Mouse (Mus musculus) c-Kit-positive CD71-negative TER-119-negative erythroid progenitor cells, embryonic 14.5 days (primary cell): ENCODE results near the gene Plk2.
"Not testable (repeated sequence)": the region's sequence is repeated elsewhere in the genome, so short reads cannot be mapped to it uniquely, and the experiment has no call there.

ENCODE experiments used
- DNase-seq: peaks from one replicate; pipeline ENCODE4 v3.0.0-alpha.2; 2013; ENCODE audit warnings: low read depth

Plk2 gene

GRCm38 (mm10) chr13:110394291-110395178 lies at the start of gene Plk2:
Plk2 (plus strand) TSS chr13:110395046.
- peak; percentile 61 for DNase-seq

- no peak for DNase-seq
These were observed 48.1 kb upstream of the Plk2 start for GRCm38 (mm10) chr13:110346707-110347106.

DNA sequence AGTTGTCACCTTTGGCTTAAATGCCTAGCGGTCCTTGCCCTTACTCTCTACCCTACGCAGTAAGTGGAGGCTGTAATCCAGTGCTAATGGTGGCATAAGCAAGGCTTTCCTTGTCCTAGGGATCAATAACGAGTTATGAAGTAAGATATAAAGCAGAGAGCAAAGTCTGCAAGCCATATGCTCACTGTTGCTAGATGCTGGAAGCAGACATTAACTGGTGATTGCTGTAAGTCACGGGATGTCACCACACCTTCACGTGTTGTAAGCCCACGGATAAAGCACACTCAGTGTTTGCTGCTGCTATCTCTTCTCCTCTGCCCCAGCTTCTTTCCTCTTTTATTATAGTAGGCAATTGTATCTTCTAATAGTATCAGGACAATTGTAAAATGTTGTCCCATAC lies 43.8 kb upstream of the Plk2 start:
- no peak for DNase-seq

GRCm38 (mm10) chr13:110356941-110357340 lies 37.9 kb upstream of the Plk2 start, which contains the start of gene Gapt:
Gapt (minus strand) TSS chr13:110357199.
- DNase-seq, result no peak

DNA sequence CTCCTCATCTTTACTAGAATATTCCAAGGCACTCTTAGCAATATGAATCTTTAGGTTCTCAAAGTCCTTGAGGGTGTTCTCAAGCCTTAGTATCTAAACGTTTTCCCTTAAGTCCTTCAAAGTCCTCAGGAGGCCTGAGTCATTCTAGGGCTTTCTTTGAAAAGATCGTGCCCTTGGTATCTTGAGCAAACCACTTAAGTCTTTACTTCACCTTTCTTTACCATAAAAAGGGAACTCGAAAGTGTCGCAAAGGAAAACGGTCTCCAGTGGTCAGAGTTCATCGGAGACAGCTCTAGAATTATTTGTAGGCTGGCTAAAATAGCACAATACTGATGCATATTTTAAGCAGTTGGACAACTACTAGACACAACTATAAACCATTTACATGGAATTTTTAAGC lies 31.1 kb upstream of the Plk2 start:
- DNase-seq, result no peak

DNA sequence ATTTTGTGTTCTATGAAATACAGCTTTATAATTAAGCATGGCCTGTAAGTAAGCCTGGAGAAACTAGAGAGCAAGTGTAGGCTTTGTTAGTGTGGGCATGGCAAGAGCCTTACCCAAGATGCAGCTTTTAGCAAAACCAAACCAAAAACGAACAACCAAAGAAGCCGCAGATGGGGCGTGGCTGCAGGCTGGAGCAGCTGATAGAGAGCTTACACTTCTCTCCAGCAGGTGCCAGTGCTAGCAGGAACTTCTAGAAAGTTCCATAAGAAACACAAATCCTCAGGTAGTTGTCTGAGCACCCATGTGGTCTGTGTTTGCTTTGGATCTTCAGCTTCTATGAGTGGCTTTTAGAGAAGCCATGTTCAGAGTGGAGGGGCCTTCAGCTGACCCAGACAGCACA lies 28.4 kb upstream of the Plk2 start:
- DNase-seq, result no peak

DNA sequence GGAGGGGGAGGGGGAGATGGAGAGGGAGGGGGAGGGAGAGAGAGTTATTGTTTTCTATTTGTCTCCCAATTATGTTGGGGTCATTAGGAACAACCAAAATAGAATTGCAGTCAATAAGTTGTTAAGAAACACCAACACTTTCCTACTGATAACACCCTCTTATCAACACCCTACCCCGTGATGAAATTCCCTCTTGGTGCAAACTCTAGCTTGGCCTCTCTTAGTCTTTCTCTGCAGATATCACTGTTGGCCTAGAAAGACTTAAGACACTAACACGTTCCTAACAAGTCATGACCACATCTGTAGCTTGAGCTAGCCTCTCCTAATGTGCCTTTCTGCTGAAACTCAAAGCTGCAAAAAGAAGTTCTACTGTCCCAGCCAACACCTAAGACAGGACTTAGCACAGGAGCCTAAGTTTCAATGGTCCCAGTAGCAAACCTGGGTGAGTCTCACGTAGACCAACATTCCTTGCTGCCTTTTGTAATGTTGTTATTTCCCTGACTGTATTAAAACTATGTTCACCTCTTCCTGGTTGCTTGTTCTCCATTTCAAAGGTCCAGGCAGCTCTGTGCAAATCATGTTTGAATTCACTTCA lies 26.8 kb upstream of the Plk2 start:
- DNase-seq, result no peak

- not testable (repeated sequence) for DNase-seq
These were observed 26.2 kb upstream of the Plk2 start for GRCm38 (mm10) chr13:110368556-110369040.

GRCm38 (mm10) chr13:110369673-110370072 lies 25.2 kb upstream of the Plk2 start:
- no peak for DNase-seq

GRCm38 (mm10) chr13:110382447-110382901 lies 12.4 kb upstream of the Plk2 start:
- no peak for DNase-seq

DNA sequence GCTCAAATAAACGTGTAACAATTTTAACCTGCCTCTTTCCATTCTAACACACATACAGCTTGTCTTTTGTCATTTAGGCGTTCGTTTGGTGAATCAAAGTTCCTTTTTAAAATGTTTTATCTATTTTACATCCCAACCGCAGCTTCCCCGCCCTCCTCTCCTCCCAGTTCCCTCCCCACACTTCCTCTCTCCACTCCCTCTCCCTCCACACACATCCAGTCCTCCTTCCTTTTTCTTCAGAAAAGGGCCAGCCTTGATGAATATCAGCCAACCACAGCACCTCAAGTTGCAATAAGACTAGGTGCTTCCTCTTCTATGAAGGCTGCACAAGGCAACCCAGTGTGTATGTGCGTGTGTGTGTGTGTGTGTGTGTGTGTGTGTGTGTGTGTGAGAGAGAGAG lies 10.3 kb upstream of the Plk2 start:
- no peak for DNase-seq

DNA sequence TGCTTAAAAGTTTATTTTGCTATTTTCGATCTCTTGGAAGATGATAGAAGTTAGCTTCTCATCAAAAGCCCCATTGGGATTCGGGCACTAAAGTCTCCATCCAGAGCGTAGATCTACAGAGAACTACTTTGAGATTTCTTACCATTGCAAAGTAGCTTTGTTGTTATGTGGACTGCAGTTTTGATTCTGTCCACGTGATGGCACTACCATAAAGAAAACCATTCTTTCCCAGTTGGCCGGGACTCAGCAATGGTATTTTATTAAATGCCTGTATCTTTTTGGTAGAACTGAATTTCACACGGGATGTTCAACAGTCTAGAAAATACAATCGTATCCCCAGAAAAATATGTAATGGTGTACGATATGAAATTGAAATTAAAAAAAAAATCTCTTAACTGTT lies 2.6 kb upstream of the Plk2 start:
- peak; percentile 59 for DNase-seq

GRCm38 (mm10) chr13:110392631-110393030 lies 2.2 kb upstream of the Plk2 start:
- no peak for DNase-seq

DNA sequence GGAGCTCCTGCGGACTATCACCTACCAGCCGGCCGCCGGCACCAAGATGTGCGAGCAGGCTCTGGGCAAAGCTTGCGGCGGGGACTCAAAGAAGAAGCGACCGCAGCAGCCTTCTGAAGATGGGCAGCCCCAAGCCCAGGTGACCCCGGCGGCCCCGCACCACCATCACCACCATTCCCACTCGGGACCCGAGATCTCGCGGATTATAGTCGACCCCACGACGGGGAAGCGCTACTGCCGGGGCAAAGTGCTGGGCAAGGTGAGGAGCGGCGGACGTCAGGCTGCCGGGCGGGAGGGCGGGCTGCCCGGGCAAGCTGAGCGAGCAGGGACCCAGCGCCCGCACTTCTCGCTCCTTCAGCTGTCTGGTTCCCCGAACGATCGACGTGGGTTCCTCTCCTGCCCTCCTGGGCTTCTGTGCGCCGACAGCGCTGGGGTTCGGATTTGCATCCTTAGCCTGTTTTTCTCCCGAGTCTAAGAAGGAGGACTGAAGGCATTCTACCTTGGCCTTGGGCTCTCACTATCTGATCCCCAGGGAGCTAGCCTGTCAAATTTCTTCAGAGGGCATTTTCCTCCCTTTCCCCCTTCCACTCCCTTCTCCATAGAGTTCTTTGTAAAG lies 441 bp downstream of the Plk2 start:
- DNase-seq, result no peak

- no peak for DNase-seq
These were observed 1.3 kb downstream of the Plk2 start for GRCm38 (mm10) chr13:110395916-110396685.

- DNase-seq, result no peak
These were observed 2.9 kb downstream of the Plk2 start for GRCm38 (mm10) chr13:110397750-110398149.

- DNase-seq, result no peak
These were observed 3.8 kb downstream of the Plk2 start for GRCm38 (mm10) chr13:110398513-110399270.

GRCm38 (mm10) chr13:110401443-110401842 lies 6.6 kb downstream of the Plk2 start:
- DNase-seq, result no peak

GRCm38 (mm10) chr13:110401877-110402276 lies 7.0 kb downstream of the Plk2 start:
- no peak for DNase-seq

DNA sequence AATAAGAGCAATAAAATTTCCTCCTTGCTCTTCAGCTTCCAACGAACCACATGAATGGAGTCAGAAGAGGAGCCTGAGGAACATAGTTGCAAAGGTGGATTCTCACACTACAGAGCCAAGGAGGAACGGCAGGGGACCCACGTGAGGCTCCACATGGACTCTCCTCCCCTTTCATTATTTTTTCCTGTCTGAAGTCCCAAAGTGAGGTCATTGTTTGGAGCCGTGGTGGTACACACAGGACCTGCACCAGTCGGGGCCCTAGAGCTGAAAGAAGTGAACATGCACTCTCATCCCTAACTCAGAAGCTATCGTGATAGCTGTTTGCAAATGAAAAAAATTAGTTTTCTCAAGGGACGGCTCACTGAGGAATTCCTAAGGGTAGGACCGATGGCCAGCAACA lies 9.2 kb downstream of the Plk2 start:
- DNase-seq, result no peak

- DNase-seq, result not testable (repeated sequence)
These were observed 9.8 kb downstream of the Plk2 start for GRCm38 (mm10) chr13:110404686-110405085.
